Mouse (Mus musculus): ENCODE data around the gene Rragd. TPM values are rescaled to one million over a fixed set of nuclear protein-coding genes. Genes with fewer than 3 reads are reported as not detected.

Gene Rragd
- polyA plus RNA-seq, 1 experiment from 2014 or later = 23.4 TPM

DNA sequence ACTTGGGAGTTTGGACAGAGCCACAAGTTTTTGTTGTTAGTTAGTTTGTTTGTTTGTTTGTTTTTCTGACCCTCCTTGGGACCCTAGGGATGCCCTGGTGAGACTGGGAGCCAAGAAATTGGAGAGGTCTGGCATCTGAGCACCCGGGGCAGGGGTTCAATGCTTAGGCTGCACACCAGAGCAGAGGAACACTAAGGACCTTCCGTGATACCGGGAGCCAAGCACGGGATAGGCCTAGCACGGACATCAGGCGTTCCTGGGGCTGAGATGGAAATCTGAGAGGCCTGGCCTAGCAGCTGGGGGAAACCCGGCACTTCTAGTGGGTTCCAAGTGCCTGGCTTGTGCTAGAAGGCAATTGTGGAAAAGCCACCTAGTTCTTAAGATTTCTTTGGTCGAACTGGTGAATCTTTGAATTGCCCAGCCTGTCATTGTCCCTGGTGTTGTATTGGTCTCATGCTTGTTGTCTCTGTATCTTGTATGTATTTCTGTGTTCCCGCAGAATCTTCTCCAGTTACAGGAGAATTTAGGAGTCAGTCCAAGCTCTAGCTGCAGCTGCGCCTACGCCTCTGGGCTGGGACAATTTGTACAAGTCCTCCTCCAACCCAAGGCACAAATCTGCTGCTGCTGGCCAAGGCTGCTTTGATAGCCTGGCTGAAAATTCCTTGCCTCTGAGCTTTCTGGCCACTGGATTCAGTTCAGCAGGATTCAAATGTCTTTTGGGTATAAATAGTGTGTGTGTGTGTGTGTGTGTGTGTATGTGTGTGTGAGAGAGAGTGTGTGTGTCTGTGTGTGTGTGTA is 75.3 kb downstream of the Rragd start:
- Histone ChIP-seq H3K9ac (no peak overlapping the region), H3K27ac (no peak overlapping the region), H3K4me1 (replicated peaks) (no peaks in the 10 kb centered on the region), H3K36me3 (no peaks in the 10 kb centered on the region), H3K9me3 (no peaks in the 10 kb centered on the region), H3K4me3 (replicated peaks) (no peak overlapping the region), H3K4me2 (replicated peaks) (no peak overlapping the region), H3K27me3 (replicated peaks) (no peaks in the 10 kb centered on the region)
- WGBS = 68% methylated on average over 11 of the region's 11 CpGs
- ATAC-seq = no peak

DNA sequence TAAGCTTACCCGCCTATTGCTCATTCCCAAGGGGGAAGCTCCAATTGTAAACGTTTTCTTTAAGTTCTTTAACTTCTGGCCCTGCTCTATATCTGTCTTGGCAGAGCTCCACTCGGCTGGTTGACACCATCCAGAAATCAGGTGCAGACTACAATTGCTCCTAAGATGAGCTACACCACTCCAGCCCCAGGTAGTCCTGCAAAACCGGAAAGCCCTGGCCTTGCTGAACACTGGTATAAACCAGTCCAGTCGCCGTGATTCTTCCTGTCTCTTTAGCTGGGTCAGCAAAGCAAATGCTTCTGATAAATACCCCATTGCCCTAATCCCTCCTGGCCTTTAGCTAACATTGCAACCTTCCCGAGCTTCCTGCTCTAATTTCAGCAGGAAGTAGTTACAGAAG is 78.3 kb downstream of the Rragd start:
- no peak overlapping the region for H3K4me3 ChIP-seq (replicated peaks)
- no peak overlapping the region for H3K4me2 ChIP-seq (replicated peaks)
- ATAC-seq = 0 out of 2 replicates have a peak, but pooled peaks have one; percentile 36
- no peak overlapping the region for H3K9ac ChIP-seq
- no peaks in the 10 kb centered on the region for H3K9me3 ChIP-seq
- H3K4me1 ChIP-seq (replicated peaks) = no peaks in the 10 kb centered on the region
- no peaks in the 10 kb centered on the region for H3K36me3 ChIP-seq
- no peaks in the 10 kb centered on the region for H3K27me3 ChIP-seq (replicated peaks)
- WGBS = 16% methylated on average over 7 of the region's 7 CpGs
- H3K27ac ChIP-seq = no peak overlapping the region

DNA sequence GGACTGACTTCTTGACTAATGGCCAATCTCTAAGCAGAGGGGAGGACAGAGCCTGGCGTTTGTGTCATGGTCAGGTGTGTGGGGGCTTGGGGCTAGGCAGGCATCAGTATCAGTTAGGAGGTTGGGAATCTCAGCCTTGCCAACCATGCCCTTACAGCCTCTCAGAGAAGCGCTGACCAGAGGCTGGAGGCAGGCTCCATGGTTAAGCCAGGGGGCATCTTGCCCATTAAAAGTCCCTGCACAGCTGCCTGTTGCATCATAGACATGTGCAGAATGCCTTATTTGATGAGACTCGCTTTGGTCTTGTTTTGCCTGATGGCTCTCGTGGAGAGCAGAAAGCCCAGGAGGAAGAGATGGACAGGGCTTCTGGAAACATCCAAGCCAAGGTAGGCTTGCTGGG is 80.1 kb downstream of the Rragd start, which contains the start of gene Gabrr2:
Gene Gabrr2, plus strand, starts transcription at position 19 of the 400 bp plus-strand sequence.
- Histone ChIP-seq H3K9me3 (no peaks in the 10 kb centered on the region), H3K4me1 (replicated peaks) (no peaks in the 10 kb centered on the region), H3K27me3 (replicated peaks) (no peaks in the 10 kb centered on the region), H3K4me2 (replicated peaks) (no peak within 1 kb of the TSS), H3K4me3 (replicated peaks) (no peak within 1 kb of the TSS), H3K9ac (no peak within 1 kb of the TSS), H3K36me3 (no peaks in the 10 kb centered on the region), H3K27ac (no peak within 1 kb of the TSS)
- ATAC-seq = no peak
- WGBS = 84% methylated on average over 4 of the region's 4 CpGs

DNA sequence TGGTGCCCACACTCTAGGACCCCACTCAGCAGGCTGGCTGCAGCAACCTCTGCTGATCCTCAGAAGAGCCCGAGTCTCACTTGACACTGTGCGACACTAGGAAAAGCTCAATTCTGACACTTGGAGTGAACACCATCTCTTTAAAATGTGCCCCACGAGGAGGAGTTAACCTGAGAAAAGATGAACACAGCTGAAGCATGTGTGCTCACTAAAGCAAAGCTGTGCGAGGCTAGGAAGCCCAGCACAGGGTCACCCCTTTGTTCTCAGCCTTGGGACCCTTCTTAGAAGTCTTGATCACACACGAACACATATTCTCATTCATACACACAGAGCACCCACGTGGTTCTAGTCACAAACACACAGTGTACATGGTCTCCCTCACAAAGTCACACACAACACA is 82.1 kb downstream of the Rragd start:
- no peak for ATAC-seq
- no peaks in the 10 kb centered on the region for H3K27me3 ChIP-seq (replicated peaks)
- no peak overlapping the region for H3K9ac ChIP-seq
- no peak overlapping the region for H3K4me3 ChIP-seq (replicated peaks)
- no peak overlapping the region for H3K27ac ChIP-seq
- no peak overlapping the region for H3K4me2 ChIP-seq (replicated peaks)
- H3K9me3 ChIP-seq = no peaks in the 10 kb centered on the region
- H3K4me1 ChIP-seq (replicated peaks) = no peaks in the 10 kb centered on the region
- no peaks in the 10 kb centered on the region for H3K36me3 ChIP-seq
- WGBS = 80% methylated on average over 6 of the region's 6 CpGs

DNA sequence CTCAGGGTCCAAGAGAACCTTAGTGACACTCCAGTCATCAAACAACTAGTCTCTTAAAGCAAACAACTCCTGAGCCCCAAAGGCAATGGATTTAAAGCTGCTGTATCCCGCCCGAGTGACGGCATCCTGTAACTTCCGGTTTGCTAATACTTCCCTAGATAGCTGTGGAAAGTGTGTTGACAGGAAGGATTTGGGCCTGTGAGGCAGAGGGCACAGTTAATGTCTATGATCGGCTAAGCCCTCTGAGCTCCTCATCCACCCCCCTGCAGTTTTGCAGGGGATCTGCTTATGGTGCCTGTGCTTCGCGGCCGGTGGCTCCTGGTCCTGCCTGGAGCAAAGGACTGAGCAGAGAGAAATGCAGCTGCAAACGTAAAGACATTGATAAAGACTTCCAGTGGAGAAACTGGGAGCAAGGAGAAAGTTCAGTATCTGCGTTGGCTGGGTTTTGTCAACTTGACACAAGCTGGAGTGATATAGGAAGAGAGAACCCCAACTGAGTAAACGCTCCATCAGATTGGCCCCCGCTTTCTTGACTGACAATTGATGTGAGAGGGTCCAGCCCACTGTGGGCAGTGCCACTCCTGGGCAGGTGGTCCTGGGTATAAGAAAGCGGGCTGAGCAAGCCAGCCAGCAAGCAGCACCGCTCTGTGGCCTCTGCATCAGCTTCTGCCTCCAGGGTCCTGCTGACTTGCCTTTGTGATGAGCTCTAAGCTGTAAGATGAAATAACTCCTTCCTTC is 83.6 kb downstream of the Rragd start:
- ATAC-seq = no peak
- no peaks in the 10 kb centered on the region for H3K27me3 ChIP-seq (replicated peaks)
- peak overlapping the region; percentile 25; the same call in 1 of the 2 replicates for H3K4me2 ChIP-seq (replicated peaks)
- H3K9ac ChIP-seq = no peak overlapping the region
- H3K4me3 ChIP-seq (replicated peaks) = no peak overlapping the region
- no peaks in the 10 kb centered on the region for H3K9me3 ChIP-seq
- H3K27ac ChIP-seq = no peak overlapping the region
- no peaks in the 10 kb centered on the region for H3K4me1 ChIP-seq (replicated peaks)
- 36% methylated on average over 14 of the region's 14 CpGs for WGBS
- no peaks in the 10 kb centered on the region for H3K36me3 ChIP-seq

DNA sequence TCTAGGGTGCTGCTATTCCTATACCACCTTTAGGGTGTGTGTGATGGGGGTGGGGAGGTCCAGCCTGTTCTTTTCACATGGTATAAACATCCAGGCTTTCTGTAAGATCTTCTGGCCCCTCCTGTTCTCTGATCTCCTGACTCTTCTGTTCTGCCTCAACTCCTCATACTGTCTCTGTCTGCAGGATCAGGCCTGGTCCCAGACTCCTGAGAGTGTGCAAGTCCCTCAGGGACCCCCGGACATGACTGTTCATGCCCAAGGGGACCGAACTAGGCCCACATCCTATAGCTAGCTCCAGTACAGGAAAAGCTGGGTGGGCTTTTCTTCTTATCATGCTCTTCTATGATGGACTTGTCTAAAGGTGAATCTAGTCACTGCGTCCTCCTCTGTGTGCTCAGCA is 84.5 kb downstream of the Rragd start:
- Histone ChIP-seq H3K4me2 (replicated peaks) (no peak overlapping the region), H3K9ac (no peak overlapping the region), H3K27me3 (replicated peaks) (no peaks in the 10 kb centered on the region), H3K4me3 (replicated peaks) (no peak overlapping the region), H3K4me1 (replicated peaks) (no peaks in the 10 kb centered on the region), H3K36me3 (no peaks in the 10 kb centered on the region), H3K27ac (no peak overlapping the region), H3K9me3 (no peaks in the 10 kb centered on the region)
- no peak for ATAC-seq
- 88% methylated on average over 3 of the region's 3 CpGs for WGBS

DNA sequence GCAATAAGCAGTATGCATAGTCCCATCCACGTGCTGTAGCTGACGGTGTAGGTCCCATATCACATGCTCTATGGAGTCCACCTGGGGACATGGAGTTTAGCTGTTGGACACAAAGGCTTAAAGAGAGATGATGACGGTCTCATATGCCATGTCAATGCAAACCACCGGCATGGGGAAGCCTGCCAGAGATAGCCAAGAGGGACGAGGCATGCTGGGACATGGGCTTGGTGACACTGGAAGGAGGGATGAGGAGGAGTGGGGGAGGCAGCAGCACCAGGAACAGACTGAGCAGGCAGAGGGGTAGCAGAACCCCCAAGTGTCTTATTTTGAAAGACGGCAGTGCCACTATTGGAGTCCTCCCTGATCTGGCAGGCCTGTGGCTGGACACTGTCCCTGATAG is 85.0 kb downstream of the Rragd start:
- no peak overlapping the region for H3K4me2 ChIP-seq (replicated peaks)
- WGBS = 88% methylated on average over 6 of the region's 6 CpGs
- H3K27ac ChIP-seq = no peak overlapping the region
- no peak for ATAC-seq
- no peaks in the 10 kb centered on the region for H3K4me1 ChIP-seq (replicated peaks)
- H3K9me3 ChIP-seq = no peaks in the 10 kb centered on the region
- no peak overlapping the region for H3K4me3 ChIP-seq (replicated peaks)
- H3K36me3 ChIP-seq = no peaks in the 10 kb centered on the region
- H3K27me3 ChIP-seq (replicated peaks) = no peaks in the 10 kb centered on the region
- H3K9ac ChIP-seq = no peak overlapping the region

DNA sequence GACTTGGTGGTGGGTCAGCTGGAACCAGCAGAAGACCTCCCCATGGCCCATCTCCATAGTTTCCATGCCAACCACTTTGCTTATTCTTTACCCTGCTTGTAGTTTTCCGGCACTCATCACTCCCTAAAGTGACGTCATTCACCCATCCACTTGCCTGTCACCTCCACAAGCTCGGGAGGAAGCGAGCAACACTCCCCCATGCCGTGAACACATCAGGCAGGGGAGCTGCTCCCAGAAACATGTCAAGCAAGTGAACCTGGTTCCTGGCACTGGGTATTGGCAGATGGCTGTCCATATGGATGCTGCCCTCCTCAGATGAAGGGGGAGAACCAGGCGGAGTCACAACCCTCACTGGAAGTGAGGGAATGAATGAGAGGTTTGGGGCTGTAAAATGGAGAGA is 86.1 kb downstream of the Rragd start:
- Histone ChIP-seq H3K27ac (no peak overlapping the region), H3K4me1 (replicated peaks) (no peaks in the 10 kb centered on the region), H3K4me2 (replicated peaks) (no peak overlapping the region), H3K9ac (no peak overlapping the region), H3K9me3 (no peaks in the 10 kb centered on the region), H3K4me3 (replicated peaks) (no peak overlapping the region), H3K27me3 (replicated peaks) (no peaks in the 10 kb centered on the region), H3K36me3 (no peaks in the 10 kb centered on the region)
- ATAC-seq = no peak
- 67% methylated on average over 6 of the region's 6 CpGs for WGBS

DNA sequence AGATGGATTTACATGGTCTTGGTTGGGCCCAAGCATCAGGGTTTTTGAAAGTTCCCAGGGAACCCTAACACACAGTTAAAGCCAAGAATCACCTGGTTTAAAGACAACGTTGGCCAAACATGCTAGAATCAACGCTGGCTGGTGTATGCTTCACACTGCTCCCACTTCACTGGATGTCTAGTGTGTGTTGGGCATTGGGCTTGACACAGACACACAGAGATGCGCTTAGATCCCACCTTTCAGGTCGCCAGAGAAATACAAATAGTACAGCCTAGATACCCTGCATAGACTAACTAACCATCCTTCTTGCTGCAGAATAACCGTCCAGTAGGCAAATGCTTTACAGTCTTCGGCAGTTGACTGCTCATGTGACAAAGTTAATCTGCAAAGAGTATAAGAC is 87.5 kb downstream of the Rragd start:
- H3K9me3 ChIP-seq = no peaks in the 10 kb centered on the region
- H3K4me2 ChIP-seq (replicated peaks) = no peak overlapping the region
- no peaks in the 10 kb centered on the region for H3K4me1 ChIP-seq (replicated peaks)
- H3K9ac ChIP-seq = no peak overlapping the region
- H3K4me3 ChIP-seq (replicated peaks) = no peak overlapping the region
- 87% methylated on average over 6 of the region's 6 CpGs for WGBS
- no peak for ATAC-seq
- H3K36me3 ChIP-seq = no peaks in the 10 kb centered on the region
- H3K27ac ChIP-seq = no peak overlapping the region
- H3K27me3 ChIP-seq (replicated peaks) = no peaks in the 10 kb centered on the region

DNA sequence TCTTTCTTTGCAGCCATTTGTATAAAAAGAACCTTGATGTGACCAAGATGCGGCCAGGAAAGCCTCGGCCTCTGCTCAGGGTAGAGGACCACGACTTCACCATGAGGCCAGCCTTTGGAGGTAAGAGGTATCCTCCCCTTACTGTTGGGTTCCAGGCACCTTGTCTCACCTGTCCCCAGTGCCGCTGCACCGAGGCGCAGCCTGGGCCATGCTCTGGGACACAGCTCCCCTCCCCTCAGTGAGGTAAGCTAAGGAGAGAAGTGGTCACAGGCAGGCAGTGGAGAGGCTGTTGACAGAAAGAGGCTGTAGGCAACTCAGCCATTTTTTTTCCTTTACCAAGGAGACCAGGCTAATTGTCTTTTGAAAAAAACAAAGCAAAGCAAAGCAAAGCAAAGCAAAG is 88.5 kb downstream of the Rragd start:
- no peak for ATAC-seq
- Histone ChIP-seq H3K36me3 (no peaks in the 10 kb centered on the region), H3K9me3 (no peaks in the 10 kb centered on the region), H3K4me2 (replicated peaks) (no peak overlapping the region), H3K4me3 (replicated peaks) (no peak overlapping the region), H3K27me3 (replicated peaks) (no peaks in the 10 kb centered on the region), H3K27ac (no peak overlapping the region), H3K4me1 (replicated peaks) (no peaks in the 10 kb centered on the region), H3K9ac (no peak overlapping the region)
- WGBS = 82% methylated on average over 6 of the region's 6 CpGs
